Mouse (Mus musculus) cerebral cortex, adult 2 months (tissue): ENCODE measurements around the gene Spsb2.

Experiments
- WGBS: fragments of 180-500 bp; shearing (Covaris S2); methylation state at CpG from one replicate; pipeline ENCODE4 v1.1.7; 2018; 5-methylcytosine and 5-hydroxymethylcytosine counted together

Spsb2 gene

GRCm38 (mm10) chr6:124802400-124802799 is 6.1 kb upstream of the Spsb2 start:
- 31% methylated on average over 6 of the region's 9 CpGs for WGBS

- 70% methylated on average over 3 of the region's 3 CpGs for WGBS
These were observed 5.4 kb upstream of the Spsb2 start for GRCm38 (mm10) chr6:124803061-124803460.

GRCm38 (mm10) chr6:124803691-124804090 is 4.8 kb upstream of the Spsb2 start:
- WGBS = 94% methylated on average over 4 of the region's 4 CpGs

- WGBS = 81% methylated on average over 3 of the region's 3 CpGs
These were observed 4.1 kb upstream of the Spsb2 start for GRCm38 (mm10) chr6:124804341-124804740.

- WGBS = 2% methylated on average over 34 of the region's 34 CpGs
These were observed 2.8 kb upstream of the Spsb2 start for GRCm38 (mm10) chr6:124805341-124806321.

GRCm38 (mm10) chr6:124806446-124807140 is 1.9 kb upstream of the Spsb2 start:
- WGBS = 63% methylated on average over 7 of the region's 7 CpGs

GRCm38 (mm10) chr6:124807366-124807765 is 1.1 kb upstream of the Spsb2 start:
- WGBS = 36% methylated on average over 4 of the region's 4 CpGs

GRCm38 (mm10) chr6:124807986-124808357 is 489 bp upstream of the Spsb2 start:
- WGBS = 76% methylated on average over 6 of the region's 6 CpGs

- WGBS = 1% methylated on average over 35 of the region's 35 CpGs
These were observed 752 bp downstream of the Spsb2 start for GRCm38 (mm10) chr6:124809052-124809774.

- WGBS = 51% methylated on average over 14 of the region's 14 CpGs
These were observed 1.5 kb downstream of the Spsb2 start for GRCm38 (mm10) chr6:124809775-124810538.

- 74% methylated on average over 11 of the region's 11 CpGs for WGBS
These were observed 2.3 kb downstream of the Spsb2 start for GRCm38 (mm10) chr6:124810566-124811402.

GRCm38 (mm10) chr6:124811403-124811665 is 2.9 kb downstream of the Spsb2 start:
- 56% methylated on average over 4 of the region's 4 CpGs for WGBS

GRCm38 (mm10) chr6:124811701-124812560 is 3.5 kb downstream of the Spsb2 start:
- WGBS = 79% methylated on average over 24 of the region's 24 CpGs

- WGBS = 17% methylated on average over 9 of the region's 9 CpGs
These were observed 4.4 kb downstream of the Spsb2 start for GRCm38 (mm10) chr6:124812848-124813247.

- under 1% methylated on average over 18 of the region's 18 CpGs for WGBS
These were observed 5.0 kb downstream of the Spsb2 start for GRCm38 (mm10) chr6:124813496-124813895.

GRCm38 (mm10) chr6:124813933-124814332 is 5.5 kb downstream of the Spsb2 start, which contains the start of gene Tpi1:
Gene Tpi1, minus strand, starts transcription at chr6:124814296.
- under 1% methylated on average over 22 of the region's 22 CpGs for WGBS

- 26% methylated on average over 8 of the region's 8 CpGs for WGBS
These were observed 6.0 kb downstream of the Spsb2 start for GRCm38 (mm10) chr6:124814448-124814847.

- WGBS = 66% methylated on average over 9 of the region's 9 CpGs
These were observed 6.7 kb downstream of the Spsb2 start for GRCm38 (mm10) chr6:124814858-124815774.

GRCm38 (mm10) chr6:124816611-124817010 is 8.2 kb downstream of the Spsb2 start:
- 92% methylated on average over 4 of the region's 4 CpGs for WGBS
